Mouse (Mus musculus) liver, embryonic 11.5 days (tissue): ENCODE measurements around the gene Tbkbp1. TPM values are rescaled to one million over a fixed set of nuclear protein-coding genes. Genes with fewer than 3 reads are reported as not detected.
A peak's percentile ranks its signal among the peaks of the same experiment; 100 is the strongest.

Experiments
- ATAC-seq: fragments of 200-750 bp; cut with Nextera tagmentation; replicated peaks from 2 replicates; pipeline ENCODE4 v1.8.0; 2017; ENCODE audit warnings: moderate number of reproducible peaks, mild to moderate bottlenecking, moderate TSS enrichment, moderate library complexity; ENCODE audit not compliant: low FRiP score
- DNase-seq: peaks from one replicate; pipeline ENCODE4 v3.0.0-alpha.2; 2017; ENCODE audit warnings: low spot score
- H3K27ac ChIP-seq: fragments of 300-500 bp; sonication (generic); 2 replicates; pipeline ENCODE4 v1.5.1; 2014; ENCODE audit warnings: mild to moderate bottlenecking, low read depth, low read length, control low read depth
- H3K27me3 ChIP-seq: fragments of 300-500 bp; sonication (generic); replicated peaks from 2 replicates; pipeline ENCODE4 v1.6.1; 2014; ENCODE audit warnings: low read length, mixed read lengths; ENCODE audit not compliant: control insufficient read depth, insufficient read depth
- H3K36me3 ChIP-seq: fragments of 300-500 bp; sonication (generic); 2 replicates; pipeline ENCODE4 v1.6.1; 2014; ENCODE audit warnings: mild to moderate bottlenecking, low read length, moderate library complexity, mixed read lengths; ENCODE audit not compliant: control insufficient read depth, insufficient read depth
- H3K4me1 ChIP-seq: fragments of 300-500 bp; sonication (generic); replicated peaks from 2 replicates; pipeline ENCODE4 v1.6.1; 2014; ENCODE audit warnings: low read length, mixed read lengths; ENCODE audit not compliant: control insufficient read depth, insufficient read depth
- H3K4me2 ChIP-seq: fragments of 300-500 bp; sonication (generic); 2 replicates; pipeline ENCODE4 v1.6.1; 2014; ENCODE audit warnings: mild to moderate bottlenecking, control low read depth, moderate library complexity
- H3K4me3 ChIP-seq: fragments of 300-500 bp; sonication (generic); 2 replicates; pipeline ENCODE4 v1.5.1; 2014; ENCODE audit warnings: low read depth, low read length, control low read depth
- H3K9ac ChIP-seq: fragments of 300-500 bp; sonication (generic); 2 replicates; pipeline ENCODE4 v1.6.1; 2014; ENCODE audit warnings: low read depth, low read length, control low read depth
- H3K9me3 ChIP-seq: fragments of 300-500 bp; sonication (generic); 2 replicates; pipeline ENCODE4 v1.6.1; 2016; ENCODE audit warnings: low read length, inconsistent platforms, mixed read lengths; ENCODE audit not compliant: control insufficient read depth
- WGBS: fragments of 180-500 bp; shearing (Covaris S2); extraction: QIAGEN DNeasy Blood & Tissue Kit; methylation state at CpG from one replicate; pipeline ENCODE4 v1.1.7; 2014; 5-methylcytosine and 5-hydroxymethylcytosine counted together
- polyA plus RNA-seq: library from polyadenylated mRNA; unstranded; fragments of >200 nt; fragmentation: Nextera tagmentation; extraction: Ambion mirVana; gene quantifications from 2 replicates; pipeline ENCODE4 v1.2.1, GENCODE M21; 2014

Tbkbp1 gene
- polyA plus RNA-seq, 1 experiment from 2014 or later = 5.4 TPM

- ATAC-seq (no peak; the same call in 1 of the 2 replicates), DNase-seq (peak; percentile 72)
- peak overlapping the region; percentile 88 for H3K4me2 ChIP-seq
- H3K4me1 ChIP-seq = peaks cover 24% of the 10 kb centered on the region
- peak overlapping the region; percentile 68 for H3K27ac ChIP-seq
- H3K9me3 ChIP-seq = no peaks in the 10 kb centered on the region
- peak overlapping the region; percentile 69 for H3K9ac ChIP-seq
- H3K36me3 ChIP-seq = no peaks in the 10 kb centered on the region; the same call in 1 of the 2 replicates
- 6% methylated on average over 14 of the region's 14 CpGs for WGBS
- peaks cover 10% of the 10 kb centered on the region; the same call in 1 of the 2 replicates for H3K27me3 ChIP-seq
- peak overlapping the region; percentile 79 for H3K4me3 ChIP-seq
Observed at GRCm38 (mm10) chr11:97149995-97150410, 1.3 kb downstream of the Tbkbp1 start.

- WGBS = 35% methylated on average over 9 of the region's 9 CpGs
- DNase-seq = no peak
- peaks cover 10% of the 10 kb centered on the region; the same call in 1 of the 2 replicates for H3K27me3 ChIP-seq
- no peaks in the 10 kb centered on the region for H3K9me3 ChIP-seq
- H3K4me2 ChIP-seq = peak overlapping the region; percentile 88
- peaks cover 24% of the 10 kb centered on the region for H3K4me1 ChIP-seq
- H3K9ac ChIP-seq = 0 out of 2 replicates have a peak overlapping the region, but pooled peaks have one; percentile 17
- H3K4me3 ChIP-seq = peak overlapping the region; percentile 79
- ATAC-seq = no peak
- H3K27ac ChIP-seq = no peak overlapping the region
- H3K36me3 ChIP-seq = no peaks in the 10 kb centered on the region; the same call in 1 of the 2 replicates
Observed at GRCm38 (mm10) chr11:97149026-97149425, 2.3 kb downstream of the Tbkbp1 start.

- peaks cover 24% of the 10 kb centered on the region for H3K4me1 ChIP-seq
- no peak overlapping the region for H3K27ac ChIP-seq
- DNase-seq = no peak
- H3K27me3 ChIP-seq = peaks cover 10% of the 10 kb centered on the region; the same call in 1 of the 2 replicates
- H3K9me3 ChIP-seq = no peaks in the 10 kb centered on the region
- peak overlapping the region; percentile 79 for H3K4me3 ChIP-seq
- no peak for ATAC-seq
- peak overlapping the region; percentile 88 for H3K4me2 ChIP-seq
- 42% methylated on average over 12 of the region's 12 CpGs for WGBS
- H3K36me3 ChIP-seq = no peaks in the 10 kb centered on the region; the same call in 1 of the 2 replicates
- H3K9ac ChIP-seq = 0 out of 2 replicates have a peak overlapping the region, but pooled peaks have one; percentile 17
Observed at GRCm38 (mm10) chr11:97148591-97148990, 2.7 kb downstream of the Tbkbp1 start.

- no peak overlapping the region for H3K9ac ChIP-seq
- peaks cover 21% of the 10 kb centered on the region for H3K4me1 ChIP-seq
- peaks cover 8% of the 10 kb centered on the region; the same call in 1 of the 2 replicates for H3K27me3 ChIP-seq
- H3K9me3 ChIP-seq = no peaks in the 10 kb centered on the region
- no peak overlapping the region for H3K4me2 ChIP-seq
- 66% methylated on average over 8 of the region's 8 CpGs for WGBS
- H3K27ac ChIP-seq = no peak overlapping the region
- no peaks in the 10 kb centered on the region; the same call in 1 of the 2 replicates for H3K36me3 ChIP-seq
- ATAC-seq (no peak), DNase-seq (no peak)
- no peak overlapping the region for H3K4me3 ChIP-seq
Observed at GRCm38 (mm10) chr11:97147333-97147732, 4.0 kb downstream of the Tbkbp1 start.

- peak; percentile 74 for DNase-seq
- 12% methylated on average over 8 of the region's 8 CpGs for WGBS
- Histone ChIP-seq H3K4me1 (peaks cover 17% of the 10 kb centered on the region), H3K36me3 (no peaks in the 10 kb centered on the region; the same call in 1 of the 2 replicates), H3K4me3 (no peak overlapping the region), H3K9me3 (no peaks in the 10 kb centered on the region), H3K27ac (no peak overlapping the region), H3K9ac (no peak overlapping the region), H3K27me3 (peaks cover 5% of the 10 kb centered on the region), H3K4me2 (no peak overlapping the region)
- no peak for ATAC-seq
Observed at GRCm38 (mm10) chr11:97146724-97147123, 4.6 kb downstream of the Tbkbp1 start.

- ATAC-seq = no peak
- H3K9me3 ChIP-seq = no peaks in the 10 kb centered on the region
- H3K27me3 ChIP-seq = peaks cover 5% of the 10 kb centered on the region
- no peak overlapping the region for H3K4me2 ChIP-seq
- whole genome bisulfite sequencing = 62% methylated on average over 9 of the region's 9 CpGs
- H3K4me3 ChIP-seq = no peak overlapping the region
- H3K4me1 ChIP-seq = peaks cover 14% of the 10 kb centered on the region; the same call in 1 of the 2 replicates
- H3K36me3 ChIP-seq = no peaks in the 10 kb centered on the region; the same call in 1 of the 2 replicates
- no peak for DNase-seq
- no peak overlapping the region for H3K9ac ChIP-seq
- no peak overlapping the region for H3K27ac ChIP-seq
Observed at GRCm38 (mm10) chr11:97145951-97146350, 5.3 kb downstream of the Tbkbp1 start.

GRCm38 (mm10) chr11:97145320-97145719 is 6.0 kb downstream of the Tbkbp1 start:
- WGBS = 59% methylated on average over 2 of the region's 2 CpGs

GRCm38 (mm10) chr11:97143196-97143900 is 7.9 kb downstream of the Tbkbp1 start:
- DNase-seq (no peak), ATAC-seq (no peak)
- WGBS = 63% methylated on average over 9 of the region's 9 CpGs
- Histone ChIP-seq H3K9me3 (no peaks in the 10 kb centered on the region), H3K9ac (no peak overlapping the region), H3K4me1 (peaks cover 18% of the 10 kb centered on the region), H3K36me3 (no peaks in the 10 kb centered on the region; the same call in 1 of the 2 replicates), H3K4me3 (no peak overlapping the region), H3K27me3 (peaks cover 22% of the 10 kb centered on the region), H3K27ac (no peak overlapping the region), H3K4me2 (no peak overlapping the region)

More at GRCm38 (mm10) chr11:97145320-97145719, 6.0 kb downstream of the Tbkbp1 start:
- Histone ChIP-seq H3K27me3 (peaks cover 9% of the 10 kb centered on the region), H3K4me3 (no peak overlapping the region), H3K27ac (no peak overlapping the region), H3K9ac (no peak overlapping the region), H3K4me2 (no peak overlapping the region), H3K9me3 (no peaks in the 10 kb centered on the region), H3K4me1 (peaks cover 14% of the 10 kb centered on the region; the same call in 1 of the 2 replicates), H3K36me3 (no peaks in the 10 kb centered on the region; the same call in 1 of the 2 replicates)
- no peak for DNase-seq
- no peak for ATAC-seq
